Mouse (Mus musculus) stomach, embryonic 15.5 days (tissue): ENCODE measurements around the gene Hmgcs1. TPM values are rescaled to one million over a fixed set of nuclear protein-coding genes. Genes with fewer than 3 reads are reported as not detected.

Source experiments
- polyA plus RNA-seq: library from polyadenylated mRNA; unstranded; fragments of >200 nt; fragmentation: Nextera tagmentation; extraction: Ambion mirVana; gene quantifications from 2 replicates; pipeline ENCODE4 v1.2.1, GENCODE M21; 2015

Hmgcs1 gene
- polyA plus RNA-seq, 1 experiment from 2014 or later: 183 TPM

Other genes with a start within 250 kb of the Hmgcs1 start
- 52.8 and 55.4 TPM in 2 replicates for gene 4833420G17Rik, start 227.6 kb upstream of the Hmgcs1 start, polyA plus RNA-seq
- 0.97 and 1.4 TPM in 2 replicates for gene Tmem267, start 202.3 kb upstream of the Hmgcs1 start, polyA plus RNA-seq
- 1.1 and 1.7 TPM in 2 replicates for gene 3110070M22Rik, start 202.0 kb upstream of the Hmgcs1 start, polyA plus RNA-seq
- 0.10 and 0.13 TPM in 2 replicates for gene Ccl28, start 66.6 kb upstream of the Hmgcs1 start, polyA plus RNA-seq
- 0.67 and 0.71 TPM in 2 replicates for gene Nim1k, start 65.5 kb downstream of the Hmgcs1 start, polyA plus RNA-seq
- gene Zfp131, start 100.5 kb downstream of the Hmgcs1 start, polyA plus RNA-seq: 32.4 TPM in 2 replicates
- gene AF067063, start 139.8 kb downstream of the Hmgcs1 start, polyA plus RNA-seq: not detected in 2 replicates
- not detected in 2 replicates for gene D13Ertd608e, start 145.6 kb downstream of the Hmgcs1 start, polyA plus RNA-seq
- gene Tcstv1, start 204.4 kb downstream of the Hmgcs1 start, polyA plus RNA-seq: not detected in 2 replicates
- not detected in 2 replicates for gene Gm21761, start 238.9 kb downstream of the Hmgcs1 start, polyA plus RNA-seq